Mouse (Mus musculus) myocyte (in vitro differentiated cells): Measurements from ENCODE around the gene Shroom1. TPM values are rescaled to one million over a fixed set of nuclear protein-coding genes. Genes with fewer than 3 reads are reported as not detected.

Experiments
- H3K27me3 ChIP-seq: one replicate; pipeline ENCODE4 v1.6.1; 2011; ENCODE audit not compliant: control insufficient read depth, insufficient read depth, insufficient read length
- H3K36me3 ChIP-seq: one replicate; pipeline ENCODE4 v1.6.1; 2011; ENCODE audit not compliant: control insufficient read depth, insufficient read depth
- H3K4me2 ChIP-seq: one replicate; pipeline ENCODE4 v1.6.1; 2011; ENCODE audit warnings: low read depth, control low read depth
- H3K4me3 ChIP-seq: one replicate; pipeline ENCODE4 v1.5.1; 2011; ENCODE audit warnings: mild to moderate bottlenecking, control low read depth, moderate library complexity
- H3K79me2 ChIP-seq: one replicate; pipeline ENCODE4 v1.6.1; 2011; ENCODE audit not compliant: control insufficient read depth, insufficient read depth
- H3ac ChIP-seq: one replicate; pipeline ENCODE4 v1.6.1; 2011; ENCODE audit not compliant: control insufficient read depth, insufficient read length
- CEBPB ChIP-seq: IDR thresholded peaks from 2 replicates; pipeline ENCODE4 v1.6.1; 2011; ENCODE audit warnings: mild to moderate bottlenecking, moderate library complexity; ENCODE audit not compliant: poor library complexity, insufficient read depth, severe bottlenecking
- E2F4 ChIP-seq: IDR thresholded peaks from one replicate; pipeline ENCODE4 v1.6.1; 2011; ENCODE audit warnings: mild to moderate bottlenecking, control low read depth, moderate library complexity; ENCODE audit not compliant: insufficient read depth
- MAX ChIP-seq: IDR thresholded peaks from one replicate; pipeline ENCODE4 v1.6.1; 2011; ENCODE audit warnings: low read depth, mild to moderate bottlenecking, control low read depth
- MYOD1 ChIP-seq, 3 experiments: IDR thresholded peaks; one replicate each; pipeline ENCODE4 v1.6.1; 2011; ENCODE audit warnings: control low read depth in 2 of 3, low read depth in 2 of 3, mild to moderate bottlenecking in 2 of 3, moderate library complexity in 1 of 3; ENCODE audit not compliant: insufficient read length in 2 of 3, control insufficient read depth in 1 of 3
- MYOG ChIP-seq, 3 experiments: IDR thresholded peaks; one replicate each; pipeline ENCODE4 v1.6.1; 2011; ENCODE audit warnings: control low read depth in 2 of 3, low read depth in 2 of 3, mild to moderate bottlenecking in 2 of 3; ENCODE audit not compliant: insufficient read length in 2 of 3, control insufficient read depth in 1 of 3, insufficient read depth in 1 of 3
- POLR2A ChIP-seq: IDR thresholded peaks from one replicate; pipeline ENCODE4 v1.6.1; 2011; ENCODE audit warnings: low read depth, mild to moderate bottlenecking, control low read depth, moderate library complexity; ENCODE audit not compliant: insufficient read length
- POLR2AphosphoS2 ChIP-seq: IDR thresholded peaks from one replicate; pipeline ENCODE4 v1.6.1; 2011; ENCODE audit warnings: low read depth, control low read depth; ENCODE audit not compliant: insufficient read length
- REST ChIP-seq: IDR thresholded peaks from one replicate; pipeline ENCODE4 v1.6.1; 2011; ENCODE audit warnings: mild to moderate bottlenecking, control low read depth, moderate library complexity; ENCODE audit not compliant: insufficient read depth, insufficient read length
- SRF ChIP-seq: IDR thresholded peaks from one replicate; pipeline ENCODE4 v1.6.1; 2011; ENCODE audit warnings: low read depth; ENCODE audit not compliant: control insufficient read depth, insufficient read length
- TCF12 ChIP-seq: IDR thresholded peaks from one replicate; pipeline ENCODE4 v1.6.1; 2011; ENCODE audit warnings: mild to moderate bottlenecking, control low read depth; ENCODE audit not compliant: poor library complexity, insufficient read depth, severe bottlenecking
- TCF3 ChIP-seq: IDR thresholded peaks from one replicate; pipeline ENCODE4 v1.6.1; 2011; ENCODE audit warnings: low read depth, control low read depth; ENCODE audit not compliant: insufficient read length
- USF1 ChIP-seq: IDR thresholded peaks from one replicate; pipeline ENCODE4 v1.6.1; 2011; ENCODE audit warnings: low read depth, mild to moderate bottlenecking, control low read depth, moderate library complexity
- polyA plus RNA-seq: library from polyadenylated mRNA; unstranded; fragments of >200 nt; fragmentation: generic; extraction: Trizol; gene quantifications from one replicate; pipeline ENCODE4 v1.2.1, GENCODE M21; 2012; ENCODE audit warnings: missing spikeins

The Shroom1 gene
- polyA plus RNA-seq, 1 experiment, result 0.88 TPM

DNA sequence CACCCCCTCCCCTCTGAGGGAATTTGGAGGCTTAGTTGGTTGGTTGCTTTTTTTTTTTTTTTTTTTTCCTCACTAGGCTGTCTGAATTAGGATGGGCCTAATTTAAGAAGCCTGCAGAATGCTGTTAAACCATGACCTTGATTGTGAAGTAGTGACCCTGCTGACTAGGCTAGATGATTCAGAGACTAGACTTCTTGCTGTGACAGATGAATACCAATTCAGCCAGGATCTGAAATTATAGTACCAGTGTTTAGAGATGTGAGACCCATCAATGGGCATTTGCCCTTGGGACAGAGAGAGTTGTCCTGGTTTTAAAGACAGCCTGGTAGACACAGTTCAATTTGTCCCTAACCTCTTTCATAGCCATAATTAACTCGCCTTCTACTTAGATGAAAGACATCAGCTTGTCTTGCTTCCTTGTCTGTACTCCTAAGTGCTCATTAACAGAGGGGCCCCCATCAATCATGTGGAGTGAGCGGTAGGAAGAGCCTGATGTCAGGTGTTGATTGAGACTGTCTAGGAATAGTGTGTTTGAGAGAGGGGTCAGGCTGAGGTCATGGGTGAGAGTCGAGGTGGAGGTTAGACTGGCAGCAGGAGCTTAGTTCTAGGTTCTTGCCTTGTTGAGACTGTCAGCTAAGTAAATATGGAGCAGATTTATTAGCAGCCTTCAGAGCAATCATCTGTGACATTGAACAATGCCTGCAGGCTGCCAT lies 36.4 kb downstream of the Shroom1 start:
- no peak overlapping the region for H3K4me3 ChIP-seq
- TF ChIP-seq MYOG (IDR thresholded peaks at IDR 0.05; ENCODE audit: control insufficient read depth in 1 of 3, insufficient read depth in 1 of 3, insufficient read length in 2 of 3, low read depth in 2 of 3), result no peak
- H3K36me3 ChIP-seq, result no peaks in the 10 kb centered on the region
- no peak overlapping the region for H3ac ChIP-seq
- H3K4me2 ChIP-seq, result no peak overlapping the region
- H3K27me3 ChIP-seq, result no peaks in the 10 kb centered on the region
- no peaks in the 10 kb centered on the region for H3K79me2 ChIP-seq

DNA sequence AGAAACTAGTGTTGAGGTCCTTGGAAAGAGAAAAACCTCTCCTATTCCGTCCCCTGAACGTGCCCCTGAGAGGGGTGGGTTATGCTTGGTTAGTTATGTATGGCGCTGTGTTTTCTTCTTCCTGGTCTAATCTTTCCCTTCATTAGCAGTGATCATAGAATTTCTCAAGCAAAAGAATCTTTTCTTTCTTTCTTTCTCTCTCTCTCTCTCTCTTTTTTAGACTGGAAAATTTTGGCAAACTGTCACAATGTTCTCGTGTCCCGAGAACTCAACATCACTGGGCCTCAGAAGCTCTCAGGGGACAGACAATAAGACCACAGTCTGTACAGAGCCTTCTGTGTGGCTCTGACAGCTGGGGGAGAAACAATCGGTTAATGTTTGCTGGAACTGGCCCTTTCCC lies 38.4 kb downstream of the Shroom1 start:
- Histone ChIP-seq H3K4me2 (no peak overlapping the region), H3ac (no peak overlapping the region), H3K79me2 (no peaks in the 10 kb centered on the region), H3K4me3 (no peak overlapping the region), H3K27me3 (no peaks in the 10 kb centered on the region), H3K36me3 (no peaks in the 10 kb centered on the region)
- TF ChIP-seq POLR2A (no peak), USF1 (no peak), MAX (no peak), POLR2AphosphoS2 (no peak), E2F4 (no peak), TCF12 (no peak), REST (no peak), TCF3 (no peak), SRF (no peak), MYOG (IDR thresholded peaks at IDR 0.05; ENCODE audit: control insufficient read depth in 1 of 3, insufficient read depth in 1 of 3, insufficient read length in 2 of 3, low read depth in 2 of 3) (no peak), MYOD1 (IDR thresholded peaks at IDR 0.05; ENCODE audit: control insufficient read depth in 1 of 3, insufficient read length in 2 of 3, low read depth in 2 of 3) (no peak), CEBPB (no peak)

- Histone ChIP-seq H3ac (no peak overlapping the region), H3K4me3 (no peak overlapping the region), H3K36me3 (no peaks in the 10 kb centered on the region), H3K79me2 (no peaks in the 10 kb centered on the region), H3K27me3 (no peaks in the 10 kb centered on the region), H3K4me2 (no peak overlapping the region)
- TF ChIP-seq REST (no peak), CEBPB (no peak), POLR2AphosphoS2 (no peak), MYOG (IDR thresholded peaks at IDR 0.05; ENCODE audit: control insufficient read depth in 1 of 3, insufficient read depth in 1 of 3, insufficient read length in 2 of 3, low read depth in 2 of 3) (no peak), TCF3 (no peak), E2F4 (no peak), MYOD1 (IDR thresholded peaks at IDR 0.05; ENCODE audit: control insufficient read depth in 1 of 3, insufficient read length in 2 of 3, low read depth in 2 of 3) (no peak), SRF (no peak), TCF12 (no peak), MAX (no peak), USF1 (no peak), POLR2A (no peak)
Observed at GRCm38 (mm10) chr11:53496946-53497345, 39.9 kb downstream of the Shroom1 start.

DNA sequence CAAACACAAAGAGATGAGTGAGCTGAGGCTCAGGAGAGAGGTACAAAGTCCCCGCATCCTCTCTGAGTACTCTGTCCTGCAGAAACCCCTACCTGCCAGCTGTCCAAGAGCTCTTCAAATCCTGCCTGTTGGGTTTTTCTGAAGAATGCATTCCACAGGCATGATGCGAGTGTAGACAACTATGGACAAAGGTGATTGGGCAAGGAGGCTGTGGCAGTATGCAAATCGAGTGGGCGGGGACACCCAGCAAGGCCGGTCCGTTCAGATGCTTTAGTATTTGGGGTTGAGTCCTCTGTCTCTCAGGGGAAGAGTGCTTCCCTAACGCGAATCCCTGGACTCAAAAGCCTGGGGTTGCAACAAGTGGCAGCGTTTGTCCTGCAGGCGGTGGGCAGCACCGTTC lies 43.6 kb downstream of the Shroom1 start:
- TF ChIP-seq USF1 (no peak), TCF12 (no peak), MAX (no peak), MYOD1 (IDR thresholded peaks at IDR 0.05; ENCODE audit: control insufficient read depth in 1 of 3, insufficient read length in 2 of 3, low read depth in 2 of 3) (no peak), E2F4 (no peak)
- Histone ChIP-seq H3K79me2 (no peaks in the 10 kb centered on the region), H3K27me3 (no peaks in the 10 kb centered on the region), H3K36me3 (no peaks in the 10 kb centered on the region), H3K4me2 (no peak overlapping the region), H3ac (no peak overlapping the region), H3K4me3 (no peak overlapping the region)

DNA sequence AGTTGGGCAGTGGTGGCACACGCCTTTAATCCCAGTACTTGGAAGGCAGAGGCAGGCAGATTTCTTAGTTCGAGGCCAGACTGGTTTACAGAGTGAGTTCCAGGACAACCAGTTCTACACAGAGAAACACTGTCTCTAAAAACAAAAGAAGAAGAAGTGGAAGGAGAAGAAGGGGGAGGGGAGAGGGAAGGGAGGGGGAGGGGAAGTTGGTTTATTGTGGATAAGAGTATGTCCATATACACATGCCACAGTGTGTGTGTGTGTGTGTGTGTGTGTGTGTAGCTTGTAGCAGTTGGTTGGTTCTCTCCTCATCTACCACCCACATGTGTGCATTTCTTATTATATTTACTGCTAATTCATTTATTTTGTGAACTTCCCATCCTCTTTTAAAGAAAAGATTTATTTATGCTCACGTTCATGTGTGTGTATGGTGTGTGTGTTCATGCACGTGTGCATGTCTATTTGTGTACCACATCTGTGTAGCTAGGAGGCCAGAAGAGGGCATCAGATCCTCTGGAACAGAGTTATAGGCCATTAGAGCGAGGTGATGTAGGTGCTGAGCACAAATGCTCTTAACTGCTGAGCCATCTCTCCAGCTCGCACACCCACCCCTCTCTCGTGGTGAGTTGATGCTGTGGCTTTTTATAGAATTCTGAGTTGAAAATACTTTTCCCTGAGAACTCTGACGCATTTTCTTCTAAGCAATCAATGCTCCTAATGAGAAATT lies 45.2 kb downstream of the Shroom1 start:
- no peaks in the 10 kb centered on the region for H3K27me3 ChIP-seq
- H3K4me3 ChIP-seq, result no peak overlapping the region
- H3K36me3 ChIP-seq, result no peaks in the 10 kb centered on the region
- no peaks in the 10 kb centered on the region for H3K79me2 ChIP-seq
- H3ac ChIP-seq, result no peak overlapping the region
- TF ChIP-seq TCF3 (no peak), MAX (no peak), TCF12 (no peak), E2F4 (no peak), POLR2AphosphoS2 (no peak), MYOG (IDR thresholded peaks at IDR 0.05; ENCODE audit: control insufficient read depth in 1 of 3, insufficient read depth in 1 of 3, insufficient read length in 2 of 3, low read depth in 2 of 3) (no peak), REST (no peak), CEBPB (no peak), POLR2A (no peak), SRF (no peak), USF1 (no peak)
- no peak overlapping the region for H3K4me2 ChIP-seq
